In the genomic region with DNA sequence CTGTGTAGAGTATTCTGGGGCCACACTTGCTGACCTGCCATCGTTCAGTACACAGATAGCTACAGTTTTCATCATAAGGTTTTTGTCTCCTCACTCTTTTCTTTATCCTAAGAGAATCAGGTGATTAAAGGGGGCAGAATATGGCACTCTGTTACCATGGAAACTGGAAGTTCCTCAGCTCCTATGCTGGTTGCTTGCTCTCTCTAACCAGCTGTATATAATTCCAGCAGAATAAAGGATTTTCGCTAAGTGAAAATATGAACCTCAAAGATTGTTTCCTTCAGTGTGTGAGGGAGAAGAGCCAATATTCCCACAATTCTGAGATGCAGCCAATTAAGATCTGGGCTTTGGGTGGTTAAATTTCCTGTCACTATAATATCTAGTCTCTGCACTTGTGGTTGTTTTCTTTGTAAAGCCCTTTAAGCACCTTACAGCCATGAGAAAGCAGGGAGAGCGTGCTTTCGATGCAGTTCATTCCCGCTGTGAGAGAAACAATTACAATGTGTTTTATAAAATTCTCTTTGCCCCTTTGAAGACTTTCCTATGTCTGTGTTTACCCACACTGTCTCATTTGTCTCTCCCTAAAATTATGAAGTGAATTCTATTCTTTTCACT, we compare ENCODE assay signal across 16 mouse cellular contexts.
DNase-seq lines count a peak whose midpoint lies in the region; ATAC-seq and TF ChIP-seq lines count a peak whose summit lies in the region.
"Had no signal": no experiment of that assay in that cellular context is flagged by ENCODE, and none has a peak within 500 bp of the region (broad histone marks: within the 10 kb centered on the region; RNA-seq: fewer than 3 reads in every experiment).

No protein-coding gene starts in this region.

- H3K36me3 ChIP-seq in forebrain, embryonic 14.5 days (ENCODE audit: control insufficient read depth, insufficient read depth, low read length): no peaks in the 10 kb centered on the region
- no peaks in the 10 kb centered on the region for H3K36me3 ChIP-seq in hindbrain, embryonic 16.5 days (ENCODE audit: control insufficient read depth, insufficient read depth, low read length)
- H3K36me3 ChIP-seq: heart, embryonic 12.5 days; limb, embryonic 15.5 days had no signal

- DNase-seq in layer of hippocampus, adult 2 months (ENCODE audit: low spot score in 2 of 2): no peak
- DNase-seq in layer of hippocampus, adult 9-10 months (ENCODE audit: low spot score): no peak
- DNase-seq in forebrain, embryonic 14.5 days (ENCODE audit: low spot score): peak; percentile 73
- DNase-seq in retina, embryonic 14.5 days (ENCODE audit: low spot score): peak; percentile 6
- no peak for DNase-seq in cerebellum, postnatal 14 days
- DNase-seq: cerebellum, adult 8-10 months; heart, postnatal 4 days; kidney, adult 2 months; liver, postnatal 0 days; lung, postnatal 36 days; right cerebral cortex, postnatal 14 days; thymus, postnatal 36 days had no signal

- no peaks in the 10 kb centered on the region for H3K27me3 ChIP-seq in forebrain, embryonic 14.5 days (replicated peaks; ENCODE audit: control insufficient read depth, insufficient read depth, low read length)
- no peaks in the 10 kb centered on the region for H3K27me3 ChIP-seq in hindbrain, embryonic 16.5 days (replicated peaks; ENCODE audit: control insufficient read depth, insufficient read depth, low read length)
- H3K27me3 ChIP-seq: heart, embryonic 12.5 days; limb, embryonic 15.5 days had no signal

- peak; percentile 62; the same call in 1 of the 2 replicates for ATAC-seq in forebrain, embryonic 14.5 days
- ATAC-seq in hindbrain, embryonic 16.5 days: peak; percentile 90
- ATAC-seq in inflammation-experienced regulatory T-cells, adult 6 months: no peak
- ATAC-seq: liver, postnatal 0 days had no signal

- no peak overlapping the region for H3K4me3 ChIP-seq in layer of hippocampus, adult 2 months
- H3K4me3 ChIP-seq in forebrain, embryonic 14.5 days (ENCODE audit: low read depth, low read length): no peak overlapping the region
- no peak overlapping the region for H3K4me3 ChIP-seq in hindbrain, embryonic 16.5 days (ENCODE audit: low read length)
- H3K4me3 ChIP-seq: heart, embryonic 12.5 days; limb, embryonic 15.5 days had no signal

- no peak overlapping the region for H3K4me2 ChIP-seq in forebrain, embryonic 14.5 days (ENCODE audit: low read length)
- no peak overlapping the region for H3K4me2 ChIP-seq in hindbrain, embryonic 16.5 days (ENCODE audit: low read length)
- H3K4me2 ChIP-seq: heart, embryonic 12.5 days; limb, embryonic 15.5 days had no signal

- no peak for TF ChIP-seq CTCF in layer of hippocampus, adult 2 months (conservative IDR thresholded peaks at IDR 0.05)

- H3K9ac ChIP-seq in forebrain, embryonic 14.5 days (ENCODE audit: low read length): no peak overlapping the region
- no peak overlapping the region for H3K9ac ChIP-seq in hindbrain, embryonic 16.5 days (ENCODE audit: low read depth, low read length)
- H3K9ac ChIP-seq: heart, embryonic 12.5 days; limb, embryonic 15.5 days; liver, postnatal 0 days had no signal

- H3K4me1 ChIP-seq in forebrain, embryonic 14.5 days (ENCODE audit: control insufficient read depth, insufficient read depth, low read length): no peaks in the 10 kb centered on the region
- H3K4me1 ChIP-seq in hindbrain, embryonic 16.5 days (ENCODE audit: control insufficient read depth, insufficient read depth, low read depth, low read length): peaks cover 11% of the 10 kb centered on the region
- H3K4me1 ChIP-seq: heart, embryonic 12.5 days; limb, embryonic 15.5 days had no signal

- H3K9me3 ChIP-seq in forebrain, embryonic 14.5 days (replicated peaks; ENCODE audit: control insufficient read depth, low read length): no peaks in the 10 kb centered on the region
- no peaks in the 10 kb centered on the region for H3K9me3 ChIP-seq in hindbrain, embryonic 16.5 days (ENCODE audit: control insufficient read depth, low read length)
- H3K9me3 ChIP-seq: heart, embryonic 12.5 days; limb, embryonic 15.5 days had no signal

- H3K27ac ChIP-seq in layer of hippocampus, adult 2 months: 0 out of 2 replicates have a peak overlapping the region, but pooled peaks have one; percentile 23
- H3K27ac ChIP-seq in forebrain, embryonic 14.5 days (ENCODE audit: low read depth, low read length): no peak overlapping the region
- peak overlapping the region; percentile 21; the same call in 1 of the 2 replicates for H3K27ac ChIP-seq in hindbrain, embryonic 16.5 days (ENCODE audit: low read depth, low read length)
- H3K27ac ChIP-seq: limb, embryonic 15.5 days had no signal

- WGBS in forebrain, embryonic 14.5 days: 28% methylated on average over 5 of the region's 5 CpGs
- WGBS in hindbrain, embryonic 16.5 days: 47% methylated on average over 5 of the region's 5 CpGs

Comparison
In these comparisons a context has a peak if more than half of its experiments do, and no peak if none do; other contexts are left out.
1. DNase-seq: peak in forebrain, embryonic 14.5 days (single experiment) and retina, embryonic 14.5 days (single experiment); none in layer of hippocampus, adult 2 months (0 of 2), layer of hippocampus, adult 9-10 months (single experiment) and cerebellum, postnatal 14 days (0 of 2).